Mouse (Mus musculus) MEL (cell line): ENCODE data around the gene Gm37240. TPM values are rescaled to one million over a fixed set of nuclear protein-coding genes. Genes with fewer than 3 reads are reported as not detected.

Experiments
- DNase-seq: peaks from one replicate; pipeline ENCODE4 v3.0.0; 2011; ENCODE audit warnings: low read depth, low spot score
- H3K27ac ChIP-seq: 2 replicates; pipeline ENCODE4 v1.5.1; 2012; ENCODE audit warnings: low read depth, mild to moderate bottlenecking, control low read depth, low read length, moderate library complexity; ENCODE audit not compliant: control insufficient read depth
- H3K27me3 ChIP-seq, 2 experiments: fragments of 150-350 bp in 1 of 2; sonication (generic) in 1 of 2; 2 replicates each; pipeline ENCODE4 v1.6.1; 2012; ENCODE audit warnings: low read length in 2 of 2, mild to moderate bottlenecking in 2 of 2, improper control_type of control experiment in 1 of 2, moderate library complexity in 1 of 2; ENCODE audit not compliant: insufficient read depth in 2 of 2, control insufficient read depth in 1 of 2
- H3K36me3 ChIP-seq, 2 experiments: 2 replicates each; pipeline ENCODE4 v1.6.1; 2012 to 2014; ENCODE audit warnings: low read length in 2 of 2, improper control_type of control experiment in 1 of 2, inconsistent platforms in 1 of 2, mild to moderate bottlenecking in 1 of 2; ENCODE audit not compliant: insufficient read depth in 2 of 2, control insufficient read depth in 1 of 2
- H3K4me1 ChIP-seq, 2 experiments: fragments of 150-350 bp in 1 of 2; sonication (generic) in 1 of 2; 2 replicates each; pipeline ENCODE4 v1.6.1; 2012; ENCODE audit warnings: low read length in 2 of 2, improper control_type of control experiment in 1 of 2, mild to moderate bottlenecking in 1 of 2; ENCODE audit not compliant: insufficient read depth in 2 of 2, control insufficient read depth in 1 of 2
- H3K4me3 ChIP-seq, 2 experiments: fragments of 150-350 bp in 1 of 2; sonication (generic) in 1 of 2; 2 replicates each; pipeline ENCODE4 v1.5.1; 2012; ENCODE audit warnings: low read depth in 2 of 2, low read length in 2 of 2, mild to moderate bottlenecking in 2 of 2, moderate library complexity in 2 of 2, control low read depth in 1 of 2, improper control_type of control experiment in 1 of 2; ENCODE audit not compliant: control insufficient read depth in 1 of 2, insufficient read depth in 1 of 2
- H3K79me2 ChIP-seq: 2 replicates; pipeline ENCODE4 v1.6.1; 2012; ENCODE audit warnings: mild to moderate bottlenecking, low read length, moderate library complexity; ENCODE audit not compliant: control insufficient read depth, poor library complexity, insufficient read depth
- H3K9ac ChIP-seq: 2 replicates; pipeline ENCODE4 v1.6.1; 2012; ENCODE audit warnings: low read depth, mild to moderate bottlenecking, control low read depth, low read length, moderate library complexity; ENCODE audit not compliant: control insufficient read depth, poor library complexity, severe bottlenecking
- H3K9me3 ChIP-seq: fragments of 150-350 bp; sonication (generic); replicated peaks from 2 replicates; pipeline ENCODE4 v1.6.1; 2012; ENCODE audit warnings: mild to moderate bottlenecking, low read length, improper control_type of control experiment, moderate library complexity; ENCODE audit not compliant: insufficient read depth
- CTCF ChIP-seq, 3 experiments: IDR thresholded peaks in 2 of 3; conservative IDR thresholded peaks in 1 of 3; 2 replicates each; pipeline ENCODE4 v1.5.1; 2011 to 2012; ENCODE audit warnings: low read length in 3 of 3, low read depth in 2 of 3, mild to moderate bottlenecking in 2 of 3, improper control_type of control experiment in 1 of 3, inconsistent platforms in 1 of 3, mixed read lengths in 1 of 3, moderate library complexity in 1 of 3; ENCODE audit not compliant: control insufficient read depth in 1 of 3, insufficient read depth in 1 of 3, poor library complexity in 1 of 3, severe bottlenecking in 1 of 3
- ELF1 ChIP-seq: IDR thresholded peaks from 2 replicates; pipeline ENCODE4 v1.6.1; 2014; ENCODE audit warnings: low read depth, mild to moderate bottlenecking, inconsistent platforms, low read length, improper control_type of control experiment, moderate library complexity
- KAT2A ChIP-seq: conservative IDR thresholded peaks from 2 replicates; pipeline ENCODE4 v1.6.1; 2012; ENCODE audit warnings: low read depth, low read length, improper control_type of control experiment, inconsistent platforms
- MAZ ChIP-seq: IDR thresholded peaks from 2 replicates; pipeline ENCODE4 v1.6.1; 2012; ENCODE audit warnings: low read depth, mild to moderate bottlenecking, inconsistent platforms, low read length, improper control_type of control experiment
- MYC ChIP-seq: IDR thresholded peaks from 2 replicates; pipeline ENCODE4 v1.6.1; 2011; ENCODE audit warnings: low read depth, mild to moderate bottlenecking, low read length, improper control_type of control experiment, moderate library complexity
- NELFE ChIP-seq: IDR thresholded peaks from 2 replicates; pipeline ENCODE4 v1.6.1; 2011; ENCODE audit warnings: low read depth, low read length, improper control_type of control experiment
- NRF1 ChIP-seq: IDR thresholded peaks from 2 replicates; pipeline ENCODE4 v1.6.1; 2014; ENCODE audit warnings: low read depth, mild to moderate bottlenecking, inconsistent platforms, low read length, improper control_type of control experiment, moderate library complexity; ENCODE audit not compliant: poor library complexity, insufficient read depth, severe bottlenecking
- POLR2A ChIP-seq, 2 experiments: IDR thresholded peaks; 2 replicates each; pipeline ENCODE4 v1.6.1; 2011 to 2012; ENCODE audit warnings: low read length in 2 of 2, mild to moderate bottlenecking in 2 of 2, control low read depth in 1 of 2, improper control_type of control experiment in 1 of 2, low read depth in 1 of 2, moderate library complexity in 1 of 2; ENCODE audit not compliant: control insufficient read depth in 1 of 2, insufficient read depth in 1 of 2, poor library complexity in 1 of 2
- POLR2AphosphoS2 ChIP-seq: IDR thresholded peaks from 2 replicates; pipeline ENCODE4 v1.6.1; 2011; ENCODE audit warnings: low read length, improper control_type of control experiment
- SIN3A ChIP-seq: IDR thresholded peaks from 2 replicates; pipeline ENCODE4 v1.6.1; 2012; ENCODE audit warnings: low read length, improper control_type of control experiment, inconsistent platforms
- TAL1 ChIP-seq: IDR thresholded peaks from 2 replicates; pipeline ENCODE4 v1.6.1; 2012; ENCODE audit warnings: mild to moderate bottlenecking, inconsistent platforms, low read length, moderate library complexity, mixed read lengths
- UBTF ChIP-seq: IDR thresholded peaks from 2 replicates; pipeline ENCODE4 v1.6.1; 2012; ENCODE audit warnings: low read depth, mild to moderate bottlenecking, inconsistent platforms, low read length, improper control_type of control experiment, moderate library complexity, borderline replicate concordance; ENCODE audit not compliant: insufficient read depth
- ZC3H11A ChIP-seq: IDR thresholded peaks from 2 replicates; pipeline ENCODE4 v1.6.1; 2012; ENCODE audit warnings: low read depth, mild to moderate bottlenecking, inconsistent platforms, low read length, improper control_type of control experiment
- ZKSCAN1 ChIP-seq: IDR thresholded peaks from 2 replicates; pipeline ENCODE4 v1.6.1; 2012; ENCODE audit warnings: low read depth, mild to moderate bottlenecking, inconsistent platforms, low read length, improper control_type of control experiment, moderate library complexity
- ZMIZ1 ChIP-seq: IDR thresholded peaks from 2 replicates; pipeline ENCODE4 v1.6.1; 2012; ENCODE audit warnings: low read depth, mild to moderate bottlenecking, inconsistent platforms, low read length, improper control_type of control experiment, moderate library complexity
- ZNF384 ChIP-seq: IDR thresholded peaks from 2 replicates; pipeline ENCODE4 v1.6.1; 2012; ENCODE audit warnings: low read depth, mild to moderate bottlenecking, inconsistent platforms, low read length, improper control_type of control experiment
- polyA plus RNA-seq, 2 experiments: library from polyadenylated mRNA; stranded (reverse) in 1 of 2; unstranded in 1 of 2; fragments of >175 nt in 1 of 2; fragments of >200 nt in 1 of 2; gene quantifications; 2 replicates each; pipeline versions ENCODE4 v1.2.1 to v1.2.4; 2012; ENCODE audit warnings: low replicate concordance in 2 of 2, low read depth in 1 of 2; ENCODE audit not compliant: insufficient read length in 2 of 2, insufficient read depth in 1 of 2, missing spikeins in 1 of 2
- total RNA-seq: library from RNA; depleted of rRNA; stranded (reverse); fragments of 300-350 nt; gene quantifications from 2 replicates; pipeline ENCODE4 v1.2.3, GENCODE M21; 2012

Gene Gm37240
- total and polyA plus RNA-seq, 3 experiments: 0.04 TPM; not detected in 2

GRCm38 (mm10) chr3:85385371-85385770, 501.9 kb downstream of the Gm37240 start:
- Histone ChIP-seq H3K36me3 (no peaks in the 10 kb centered on the region), H3K9ac (no peak overlapping the region), H3K27me3 (no peaks in the 10 kb centered on the region), H3K4me1 (no peaks in the 10 kb centered on the region), H3K27ac (no peak overlapping the region), H3K9me3 (no peaks in the 10 kb centered on the region), H3K4me3 (no peak overlapping the region), H3K79me2 (no peaks in the 10 kb centered on the region)
- TF ChIP-seq ZC3H11A: no peak
- TF ChIP-seq POLR2AphosphoS2: no peak
- DNase-seq: no peak

GRCm38 (mm10) chr3:85383330-85383729, 504.0 kb downstream of the Gm37240 start:
- Histone ChIP-seq H3K27me3 (no peaks in the 10 kb centered on the region), H3K4me3 (no peak overlapping the region), H3K9me3 (no peaks in the 10 kb centered on the region), H3K79me2 (no peaks in the 10 kb centered on the region), H3K4me1 (no peaks in the 10 kb centered on the region), H3K27ac (no peak overlapping the region), H3K36me3 (no peaks in the 10 kb centered on the region), H3K9ac (no peak overlapping the region)
- no peak for DNase-seq
- no peak for TF ChIP-seq MYC
- no peak for TF ChIP-seq TAL1

- H3K27ac ChIP-seq: no peak overlapping the region
- no peaks in the 10 kb centered on the region for H3K9me3 ChIP-seq
- H3K36me3 ChIP-seq: no peaks in the 10 kb centered on the region
- no peak overlapping the region for H3K4me3 ChIP-seq
- no peaks in the 10 kb centered on the region for H3K79me2 ChIP-seq
- DNase-seq: no peak
- no peaks in the 10 kb centered on the region for H3K4me1 ChIP-seq
- TF ChIP-seq CTCF (IDR thresholded peaks at IDR 0.05 in 2 of 3, conservative IDR thresholded peaks at IDR 0.05 in 1 of 3; ENCODE audit: control insufficient read depth in 1 of 3, insufficient read depth in 1 of 3, low read depth in 2 of 3, low read length in 3 of 3, poor library complexity in 1 of 3, severe bottlenecking in 1 of 3) (no peak), ZNF384 (no peak), KAT2A (no peak), ZMIZ1 (no peak), POLR2A (IDR thresholded peaks at IDR 0.05; ENCODE audit: control insufficient read depth in 1 of 2, insufficient read depth in 1 of 2, low read depth in 1 of 2, low read length in 2 of 2, poor library complexity in 1 of 2) (no peak), POLR2AphosphoS2 (no peak), ZKSCAN1 (no peak), NELFE (no peak), MAZ (no peak), SIN3A (no peak), UBTF (no peak), NRF1 (no peak), ELF1 (no peak)
- no peak overlapping the region for H3K9ac ChIP-seq
- no peaks in the 10 kb centered on the region for H3K27me3 ChIP-seq
These were observed 508.5 kb downstream of the Gm37240 start for GRCm38 (mm10) chr3:85378703-85379395.
